Mouse (Mus musculus): ENCODE measurements around the gene Rgs13. TPM values are rescaled to one million over a fixed set of nuclear protein-coding genes. Genes with fewer than 3 reads are reported as not detected.

The Rgs13 gene
- polyA plus RNA-seq, 1 experiment from 2014 or later = not detected

- ATAC-seq = no peak
- no peak for DNase-seq (ENCODE audit: low spot score)
- Histone ChIP-seq H3K27ac (ENCODE audit: low read length) (no peak overlapping the region), H3K4me1 (ENCODE audit: insufficient read depth, low read depth, low read length) (no peaks in the 10 kb centered on the region), H3K27me3 (replicated peaks; ENCODE audit: insufficient read depth, low read length) (no peaks in the 10 kb centered on the region), H3K4me2 (replicated peaks; ENCODE audit: low read depth, low read length) (no peak overlapping the region), H3K4me3 (ENCODE audit: low read depth, low read length) (no peak overlapping the region), H3K9me3 (ENCODE audit: low read length) (no peaks in the 10 kb centered on the region), H3K36me3 (ENCODE audit: insufficient read depth, low read length) (no peaks in the 10 kb centered on the region), H3K9ac (replicated peaks; ENCODE audit: low read depth) (no peak overlapping the region)
- TF ChIP-seq EP300 (IDR thresholded peaks at IDR 0.05) (no peak), CTCF (IDR thresholded peaks at IDR 0.05) (no peak)
- WGBS = 89% methylated on average over 1 of the region's 1 CpGs
Measured at GRCm38 (mm10) chr1:144139847-144140246, 37.3 kb downstream of the Rgs13 start.

GRCm38 (mm10) chr1:144127965-144128364, 49.2 kb downstream of the Rgs13 start:
- Histone ChIP-seq H3K4me3 (ENCODE audit: low read depth, low read length) (no peak overlapping the region), H3K27ac (ENCODE audit: low read length) (no peak overlapping the region), H3K27me3 (replicated peaks; ENCODE audit: insufficient read depth, low read length) (no peaks in the 10 kb centered on the region), H3K4me2 (replicated peaks; ENCODE audit: low read depth, low read length) (no peak overlapping the region), H3K4me1 (ENCODE audit: insufficient read depth, low read depth, low read length) (no peaks in the 10 kb centered on the region), H3K36me3 (ENCODE audit: insufficient read depth, low read length) (no peaks in the 10 kb centered on the region), H3K9ac (replicated peaks; ENCODE audit: low read depth) (no peak overlapping the region), H3K9me3 (ENCODE audit: low read length) (no peaks in the 10 kb centered on the region)
- TF ChIP-seq EP300 (IDR thresholded peaks at IDR 0.05) = no peak
- DNase-seq (ENCODE audit: low spot score) = no peak
- WGBS = 60% methylated on average over 7 of the region's 7 CpGs
- no peak for ATAC-seq

GRCm38 (mm10) chr1:144120042-144120441, 57.1 kb downstream of the Rgs13 start:
- H3K4me1 ChIP-seq (ENCODE audit: insufficient read depth, low read depth, low read length) = no peaks in the 10 kb centered on the region
- H3K4me3 ChIP-seq (ENCODE audit: low read depth, low read length) = no peak overlapping the region
- peak; percentile 9 for DNase-seq (ENCODE audit: low spot score)
- H3K36me3 ChIP-seq (ENCODE audit: insufficient read depth, low read length) = no peaks in the 10 kb centered on the region
- H3K27me3 ChIP-seq (replicated peaks; ENCODE audit: insufficient read depth, low read length) = no peaks in the 10 kb centered on the region
- H3K4me2 ChIP-seq (replicated peaks; ENCODE audit: low read depth, low read length) = no peak overlapping the region
- TF ChIP-seq EP300 (IDR thresholded peaks at IDR 0.05) = 0 out of 2 replicates have a peak, but pooled peaks have one; percentile 40
- no peak for TF ChIP-seq CTCF (IDR thresholded peaks at IDR 0.05)
- H3K27ac ChIP-seq (ENCODE audit: low read length) = no peak overlapping the region
- no peak overlapping the region for H3K9ac ChIP-seq (replicated peaks; ENCODE audit: low read depth)
- ATAC-seq = no peak
- no peaks in the 10 kb centered on the region for H3K9me3 ChIP-seq (ENCODE audit: low read length)
- WGBS = 57% methylated on average over 4 of the region's 4 CpGs

- no peak overlapping the region for H3K9ac ChIP-seq (replicated peaks; ENCODE audit: low read depth)
- no peaks in the 10 kb centered on the region for H3K9me3 ChIP-seq (ENCODE audit: low read length)
- ATAC-seq (no peak), DNase-seq (ENCODE audit: low spot score) (no peak)
- H3K4me3 ChIP-seq (ENCODE audit: low read depth, low read length) = no peak overlapping the region
- no peaks in the 10 kb centered on the region for H3K27me3 ChIP-seq (replicated peaks; ENCODE audit: insufficient read depth, low read length)
- H3K4me2 ChIP-seq (replicated peaks; ENCODE audit: low read depth, low read length) = no peak overlapping the region
- no peaks in the 10 kb centered on the region for H3K4me1 ChIP-seq (ENCODE audit: insufficient read depth, low read depth, low read length)
- 52% methylated on average over 2 of the region's 2 CpGs for whole genome bisulfite sequencing
- no peak overlapping the region for H3K27ac ChIP-seq (ENCODE audit: low read length)
- TF ChIP-seq EP300 (IDR thresholded peaks at IDR 0.05) = no peak
- TF ChIP-seq CTCF (IDR thresholded peaks at IDR 0.05) = no peak
- H3K36me3 ChIP-seq (ENCODE audit: insufficient read depth, low read length) = no peaks in the 10 kb centered on the region
Measured at GRCm38 (mm10) chr1:144119456-144119855, 57.7 kb downstream of the Rgs13 start.

GRCm38 (mm10) chr1:144115848-144116727, 61.1 kb downstream of the Rgs13 start:
- no peaks in the 10 kb centered on the region for H3K4me1 ChIP-seq (ENCODE audit: insufficient read depth, low read depth, low read length)
- no peaks in the 10 kb centered on the region for H3K9me3 ChIP-seq (ENCODE audit: low read length)
- H3K27me3 ChIP-seq (replicated peaks; ENCODE audit: insufficient read depth, low read length) = no peaks in the 10 kb centered on the region
- H3K27ac ChIP-seq (ENCODE audit: low read length) = no peak overlapping the region
- 67% methylated on average over 6 of the region's 6 CpGs for WGBS
- no peak overlapping the region for H3K9ac ChIP-seq (replicated peaks; ENCODE audit: low read depth)
- ATAC-seq (no peak), DNase-seq (ENCODE audit: low spot score) (no peak)
- TF ChIP-seq EP300 (IDR thresholded peaks at IDR 0.05) (no peak), CTCF (IDR thresholded peaks at IDR 0.05) (no peak)
- no peaks in the 10 kb centered on the region for H3K36me3 ChIP-seq (ENCODE audit: insufficient read depth, low read length)
- no peak overlapping the region for H3K4me3 ChIP-seq (ENCODE audit: low read depth, low read length)
- H3K4me2 ChIP-seq (replicated peaks; ENCODE audit: low read depth, low read length) = no peak overlapping the region

- Histone ChIP-seq H3K4me3 (ENCODE audit: low read depth, low read length) (no peak overlapping the region), H3K4me1 (ENCODE audit: insufficient read depth, low read depth, low read length) (no peaks in the 10 kb centered on the region), H3K27ac (ENCODE audit: low read length) (no peak overlapping the region), H3K9me3 (ENCODE audit: low read length) (no peaks in the 10 kb centered on the region), H3K9ac (replicated peaks; ENCODE audit: low read depth) (no peak overlapping the region), H3K27me3 (replicated peaks; ENCODE audit: insufficient read depth, low read length) (no peaks in the 10 kb centered on the region), H3K36me3 (ENCODE audit: insufficient read depth, low read length) (no peaks in the 10 kb centered on the region), H3K4me2 (replicated peaks; ENCODE audit: low read depth, low read length) (no peak overlapping the region)
- DNase-seq (ENCODE audit: low spot score) (no peak), ATAC-seq (no peak)
- TF ChIP-seq CTCF (IDR thresholded peaks at IDR 0.05) = no peak
- TF ChIP-seq EP300 (IDR thresholded peaks at IDR 0.05) = no peak
- 64% methylated on average over 6 of the region's 6 CpGs for WGBS
Measured at GRCm38 (mm10) chr1:144113438-144114074, 63.6 kb downstream of the Rgs13 start.

All from lung, postnatal 0 days (tissue).